Mouse (Mus musculus): ENCODE results near the gene Bsnd.
A peak's percentile ranks its signal among the peaks of the same experiment; 100 is the strongest.

Bsnd gene

DNA sequence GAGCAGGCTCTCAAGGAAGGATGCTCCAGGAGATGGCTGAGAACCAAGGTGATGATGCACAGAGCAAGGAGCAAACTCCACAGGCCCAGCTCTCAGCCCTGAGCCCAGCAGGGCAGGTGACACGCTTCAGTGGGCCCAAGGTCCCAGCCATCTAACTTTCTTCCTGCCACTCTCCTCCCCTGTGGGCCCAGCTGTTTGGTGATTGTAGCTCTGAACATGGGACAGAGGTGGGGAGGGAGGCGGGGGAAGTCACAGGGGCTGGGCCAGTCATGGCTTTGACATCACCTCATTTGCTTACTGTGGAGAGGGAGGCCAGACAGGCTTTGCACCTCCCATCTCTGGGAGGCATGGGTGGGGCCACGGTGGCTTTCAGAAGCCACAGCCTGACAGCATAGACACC lies at the start of gene Bsnd:
Bsnd (minus strand) TSS at position 168 of the 400 bp plus-strand sequence.
- peak in 1 of 2 experiments; percentile 5 for DNase-seq (ENCODE audit: low spot score in 2 of 2)

DNA sequence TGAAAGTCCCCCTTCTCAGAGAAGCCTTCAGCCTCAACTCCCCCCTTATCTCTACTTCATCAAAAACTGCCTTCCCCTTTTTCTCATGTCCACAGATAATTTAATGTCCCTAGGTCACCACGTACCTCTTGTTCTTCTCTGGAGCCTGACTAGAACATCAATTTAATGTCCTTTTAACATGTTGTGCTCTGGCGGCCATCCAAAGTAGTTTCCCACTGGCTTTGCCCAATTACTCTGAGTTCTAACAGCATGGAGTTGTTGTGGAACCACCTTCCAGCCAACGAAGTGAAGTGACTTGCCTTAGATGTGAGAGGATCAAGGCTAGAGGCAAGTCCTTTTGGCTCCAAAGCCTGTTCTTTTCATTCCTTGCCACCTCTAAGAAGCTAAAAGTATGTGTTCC lies 49.4 kb upstream of the Bsnd start:
- DNase-seq (ENCODE audit: low spot score in 2 of 2) = no peak

GRCm38 (mm10) chr4:106539756-106540155 lies 47.7 kb upstream of the Bsnd start:
- no peak for DNase-seq (ENCODE audit: low spot score in 2 of 2)

DNA sequence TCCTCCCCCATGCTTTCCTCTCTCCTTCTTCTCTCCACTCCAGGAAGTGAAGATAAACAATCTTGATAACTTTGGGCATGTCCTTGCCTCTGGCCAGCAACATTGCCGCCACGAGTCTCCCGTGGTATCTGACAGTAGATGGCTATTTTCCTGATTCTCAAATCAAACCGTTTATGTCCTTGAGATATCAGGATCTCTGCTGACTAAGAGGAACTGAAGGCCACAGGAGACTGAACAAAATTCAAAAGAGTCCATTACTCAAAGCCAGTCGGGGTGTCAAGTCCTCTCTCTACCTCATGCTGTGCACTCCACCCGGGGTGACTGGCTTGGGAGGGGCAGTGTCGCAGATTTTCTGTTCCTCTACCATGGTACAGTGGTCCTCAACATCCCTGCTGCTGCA lies 42.2 kb upstream of the Bsnd start:
- DNase-seq (ENCODE audit: low spot score in 2 of 2) = no peak

- no peak for DNase-seq (ENCODE audit: low spot score in 2 of 2)
Measured at GRCm38 (mm10) chr4:106533421-106534080, 41.5 kb upstream of the Bsnd start.

DNA sequence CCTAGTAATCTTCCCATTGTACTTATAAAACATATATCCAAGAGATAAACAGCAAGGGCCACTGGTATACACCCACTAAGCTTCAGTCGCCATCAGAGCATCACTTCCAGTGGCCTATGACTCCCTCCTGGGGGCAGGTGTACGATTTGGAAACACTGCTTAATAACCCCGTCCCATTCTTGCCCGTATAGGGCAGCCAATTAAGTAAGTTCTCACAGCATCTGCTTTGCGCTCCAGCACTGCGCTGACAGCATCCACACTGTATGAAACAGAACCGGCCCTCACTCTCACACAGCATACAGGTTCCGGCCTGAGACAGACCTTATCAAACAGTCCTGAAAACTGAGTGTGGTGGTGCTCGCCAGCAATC lies 38.0 kb upstream of the Bsnd start:
- no peak for DNase-seq (ENCODE audit: low spot score in 2 of 2)

- DNase-seq (ENCODE audit: low spot score in 2 of 2) = peak; percentile 54 to 69
Measured at GRCm38 (mm10) chr4:106529375-106530112, 37.5 kb upstream of the Bsnd start.

DNA sequence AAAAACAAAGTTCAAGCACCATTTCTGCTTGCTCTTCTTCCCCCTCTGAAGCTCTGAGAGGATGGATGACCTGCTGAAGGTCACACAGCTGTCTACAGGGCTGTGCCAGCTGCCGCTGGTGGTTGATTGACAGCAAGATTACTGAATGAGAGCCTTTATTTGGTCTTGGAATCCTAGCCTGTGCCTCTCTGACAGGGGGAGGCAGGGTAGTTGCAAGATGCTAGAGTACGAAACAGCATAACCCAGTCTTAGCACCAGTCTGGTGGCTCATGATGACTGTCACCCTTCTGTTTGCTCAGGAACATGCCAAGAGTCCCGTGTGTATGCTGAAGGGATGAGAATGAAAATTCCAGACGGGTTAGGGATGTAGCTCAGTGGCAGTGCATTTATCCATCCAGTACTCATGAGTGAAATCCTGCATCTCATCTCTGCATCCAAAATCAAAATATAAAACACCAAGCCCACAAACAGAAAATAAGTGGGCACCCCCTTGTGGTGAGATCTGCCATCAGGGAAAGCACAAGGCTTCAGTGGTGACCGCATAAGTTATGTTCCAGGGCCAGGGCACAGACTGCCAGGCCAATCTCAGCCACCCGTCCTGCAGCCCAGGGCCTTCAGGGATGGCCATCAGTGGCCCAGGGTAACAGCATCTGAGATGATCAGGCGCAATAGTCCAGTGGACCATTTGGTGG lies 35.9 kb upstream of the Bsnd start:
- no peak for DNase-seq (ENCODE audit: low spot score in 2 of 2)

GRCm38 (mm10) chr4:106525001-106525400 lies 32.9 kb upstream of the Bsnd start:
- no peak for DNase-seq (ENCODE audit: low spot score in 2 of 2)

GRCm38 (mm10) chr4:106524131-106524530 lies 32.0 kb upstream of the Bsnd start:
- no peak for DNase-seq (ENCODE audit: low spot score in 2 of 2)

- DNase-seq (ENCODE audit: low spot score in 2 of 2) = no peak
Measured at GRCm38 (mm10) chr4:106522547-106522946, 30.5 kb upstream of the Bsnd start.

DNA sequence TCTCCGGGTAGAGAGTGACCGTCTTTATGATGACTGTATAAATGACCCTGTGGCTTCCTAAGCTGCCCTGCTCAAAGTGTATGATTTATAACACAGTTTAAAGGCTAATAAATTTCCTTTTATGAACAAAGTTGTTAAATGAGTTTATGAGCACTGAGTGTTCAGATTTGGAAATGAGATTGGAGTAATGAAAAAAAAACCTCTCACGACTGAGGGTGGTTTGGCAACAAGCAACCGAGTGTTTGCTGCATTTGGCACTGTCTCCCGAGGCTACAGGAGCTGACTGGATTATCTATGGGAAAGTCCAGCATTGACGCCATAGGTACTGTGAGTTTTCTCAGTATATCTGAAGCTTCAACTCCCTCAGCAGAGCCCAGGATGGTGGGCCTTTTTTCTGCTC lies 22.5 kb upstream of the Bsnd start:
- no peak for DNase-seq (ENCODE audit: low spot score in 2 of 2)

GRCm38 (mm10) chr4:106509888-106510287 lies 17.8 kb upstream of the Bsnd start:
- DNase-seq (ENCODE audit: low spot score in 2 of 2) = no peak

DNA sequence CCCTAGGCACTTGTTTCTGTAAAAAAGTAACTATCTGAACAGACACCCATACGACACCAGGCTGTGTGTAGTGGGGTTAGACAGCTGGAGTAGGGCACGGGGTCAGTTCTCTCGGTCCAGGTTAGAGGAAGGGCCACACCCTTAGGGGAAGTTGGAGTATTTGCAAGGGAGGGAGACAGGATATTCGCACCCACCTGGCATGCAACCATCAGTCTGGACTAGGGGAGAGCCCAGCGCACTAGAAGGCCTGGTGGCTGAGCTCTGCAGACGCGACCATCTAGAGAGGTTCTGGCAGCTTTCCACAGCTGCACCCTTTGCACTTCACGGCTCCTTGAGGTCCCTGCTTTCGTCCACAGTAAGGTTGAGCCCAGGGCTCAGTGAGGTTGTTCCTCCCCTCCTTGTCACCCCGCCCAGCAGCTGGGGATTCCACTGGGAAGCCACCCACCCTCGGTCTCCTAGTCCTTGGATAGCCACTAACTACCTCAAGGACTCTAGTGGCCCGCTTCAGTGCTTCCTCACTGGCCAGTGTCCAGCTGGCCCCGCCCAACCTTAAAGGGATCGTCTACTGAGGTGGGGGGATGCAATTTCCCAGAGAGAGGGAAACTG lies 13.5 kb upstream of the Bsnd start:
- no peak for DNase-seq (ENCODE audit: low spot score in 2 of 2)

GRCm38 (mm10) chr4:106503578-106503977 lies 11.5 kb upstream of the Bsnd start:
- no peak for DNase-seq (ENCODE audit: low spot score in 2 of 2)

- DNase-seq (ENCODE audit: low spot score in 2 of 2) = no peak
Measured at GRCm38 (mm10) chr4:106500066-106500465, 8.0 kb upstream of the Bsnd start.

DNA sequence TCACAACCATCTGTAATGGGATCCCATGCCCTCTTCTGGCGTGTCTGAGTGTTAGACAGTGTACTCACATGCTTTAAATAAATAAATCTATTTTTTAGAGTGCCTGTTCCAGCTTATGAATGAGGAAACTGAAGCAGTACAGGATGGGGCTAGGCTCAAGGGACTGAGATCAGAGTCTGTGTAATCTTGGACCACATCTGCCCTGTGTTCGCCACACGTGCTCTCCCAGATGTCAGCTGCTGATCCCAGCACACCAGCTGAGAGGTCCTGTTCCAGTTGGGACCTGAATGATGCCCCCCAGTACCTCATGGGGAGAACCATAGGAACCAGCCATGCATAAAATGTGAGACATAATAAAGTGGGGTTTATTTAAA lies 6.4 kb upstream of the Bsnd start:
- no peak for DNase-seq (ENCODE audit: low spot score in 2 of 2)

- DNase-seq (ENCODE audit: low spot score in 2 of 2) = no peak
Measured at GRCm38 (mm10) chr4:106497776-106498470, 5.8 kb upstream of the Bsnd start.

DNA sequence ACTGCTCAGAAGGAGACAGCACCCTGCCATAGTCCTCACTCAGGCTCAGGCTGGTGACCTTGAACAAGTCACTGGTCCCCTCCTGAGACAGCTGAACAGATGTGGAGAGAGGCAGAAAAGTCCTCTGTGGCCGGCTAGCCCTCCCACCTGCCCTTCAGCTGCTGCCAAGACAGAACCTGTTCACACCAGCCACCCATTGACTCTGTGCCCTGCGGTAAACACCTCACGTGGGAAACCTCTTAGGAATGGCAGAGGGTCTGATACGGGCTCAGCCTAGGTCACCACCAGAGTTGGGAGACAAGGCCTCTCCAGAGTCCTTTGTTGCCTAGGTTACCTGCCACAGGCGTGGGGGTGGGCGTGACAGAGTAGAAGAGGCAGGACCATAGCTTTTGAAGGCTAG lies 4.8 kb upstream of the Bsnd start:
- DNase-seq (ENCODE audit: low spot score in 2 of 2) = no peak

DNA sequence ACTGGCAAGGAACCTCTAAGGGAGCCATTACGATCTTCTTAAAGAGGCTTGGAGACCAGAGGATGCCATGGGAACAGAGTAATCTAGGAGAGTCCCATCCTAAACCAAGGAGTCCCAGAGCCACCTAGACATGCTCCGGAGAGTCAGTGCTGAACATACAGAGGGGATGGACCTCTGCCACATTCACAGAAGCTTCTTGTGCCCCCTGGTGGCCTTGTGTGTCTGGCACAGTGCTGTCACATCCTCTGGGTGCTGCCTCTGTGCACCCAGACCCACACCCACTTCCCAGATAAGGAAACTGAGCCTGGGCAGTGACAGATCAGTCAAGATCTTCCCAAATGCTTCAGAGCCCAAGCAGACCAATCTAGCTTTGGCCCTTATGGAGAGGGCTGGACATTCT lies 1.6 kb upstream of the Bsnd start:
- peak in 1 of 2 experiments; percentile 7 for DNase-seq (ENCODE audit: low spot score in 2 of 2)

DNA sequence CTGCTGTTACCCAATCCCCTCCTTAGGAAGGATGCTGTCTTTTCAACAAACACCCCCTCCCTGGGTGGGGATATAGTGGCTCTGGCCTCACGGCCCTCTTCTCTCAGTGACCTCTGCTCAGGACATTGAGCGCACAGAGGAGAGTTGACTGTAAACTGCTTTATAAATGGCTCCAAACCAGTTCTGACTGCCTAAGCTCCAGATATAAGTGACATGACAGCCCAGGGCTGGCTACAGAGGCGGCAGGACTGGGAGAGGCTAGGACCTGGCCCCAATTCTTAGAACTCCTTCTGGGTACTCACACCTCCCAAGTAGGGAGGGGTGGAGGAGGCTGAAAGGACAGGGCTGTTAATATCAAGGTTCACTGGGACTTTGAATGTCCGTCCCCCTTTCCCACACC lies 1.5 kb downstream of the Bsnd start:
- DNase-seq (ENCODE audit: low spot score in 2 of 2) = no peak

DNA sequence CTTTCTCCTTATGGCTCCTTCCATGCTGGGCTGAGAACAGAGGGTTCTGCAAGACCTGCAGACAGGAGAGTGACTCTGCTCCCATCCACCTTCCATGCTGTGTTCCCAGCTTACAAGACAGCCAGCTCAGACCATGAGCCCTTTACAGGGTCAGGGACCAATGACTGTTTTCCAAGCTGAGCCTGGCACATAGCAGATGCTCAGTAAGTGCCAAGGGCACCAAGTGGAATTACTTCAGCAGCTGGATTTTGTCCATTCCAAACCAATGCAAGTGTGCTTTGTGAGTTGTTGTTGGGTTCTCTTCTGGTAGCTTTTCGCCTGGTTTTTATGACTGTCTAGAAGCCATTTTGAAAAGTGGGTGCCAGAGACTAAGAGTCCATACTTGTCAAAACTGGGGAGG lies 8.3 kb downstream of the Bsnd start:
- DNase-seq (ENCODE audit: low spot score in 2 of 2) = no peak

All from spleen, postnatal 14 days (tissue).